Mouse (Mus musculus): ENCODE measurements around the gene Bag3. TPM values are rescaled to one million over a fixed set of nuclear protein-coding genes. Genes with fewer than 3 reads are reported as not detected.
A peak's percentile ranks its signal among the peaks of the same experiment; 100 is the strongest.

Bag3 gene
- polyA plus RNA-seq, 1 experiment from 2014 or later = 3.6 TPM

GRCm38 (mm10) chr7:128524641-128525040 lies 1.2 kb downstream of the Bag3 start:
- Histone ChIP-seq H3K9ac (no peak overlapping the region), H3K27me3 (peaks cover 41% of the 10 kb centered on the region), H3K4me1 (replicated peaks) (peaks cover 31% of the 10 kb centered on the region), H3K27ac (replicated peaks) (no peak overlapping the region), H3K4me2 (peak overlapping the region; percentile 62), H3K36me3 (no peaks in the 10 kb centered on the region), H3K9me3 (no peaks in the 10 kb centered on the region), H3K4me3 (peak overlapping the region; percentile 44)
- 87% methylated on average over 3 of the region's 3 CpGs for WGBS
- no peak for ATAC-seq (ENCODE audit: low read depth)

- no peak overlapping the region for H3K4me2 ChIP-seq
- H3K4me3 ChIP-seq = no peak overlapping the region
- H3K4me1 ChIP-seq (replicated peaks) = peaks cover 51% of the 10 kb centered on the region
- WGBS = 86% methylated on average over 6 of the region's 6 CpGs
- no peak for ATAC-seq (ENCODE audit: low read depth)
- no peak overlapping the region for H3K9ac ChIP-seq
- no peak overlapping the region for H3K27ac ChIP-seq (replicated peaks)
- H3K36me3 ChIP-seq = no peaks in the 10 kb centered on the region
- H3K27me3 ChIP-seq = peaks cover 39% of the 10 kb centered on the region
- H3K9me3 ChIP-seq = no peaks in the 10 kb centered on the region
Measured at GRCm38 (mm10) chr7:128526611-128527010, 3.2 kb downstream of the Bag3 start.

DNA sequence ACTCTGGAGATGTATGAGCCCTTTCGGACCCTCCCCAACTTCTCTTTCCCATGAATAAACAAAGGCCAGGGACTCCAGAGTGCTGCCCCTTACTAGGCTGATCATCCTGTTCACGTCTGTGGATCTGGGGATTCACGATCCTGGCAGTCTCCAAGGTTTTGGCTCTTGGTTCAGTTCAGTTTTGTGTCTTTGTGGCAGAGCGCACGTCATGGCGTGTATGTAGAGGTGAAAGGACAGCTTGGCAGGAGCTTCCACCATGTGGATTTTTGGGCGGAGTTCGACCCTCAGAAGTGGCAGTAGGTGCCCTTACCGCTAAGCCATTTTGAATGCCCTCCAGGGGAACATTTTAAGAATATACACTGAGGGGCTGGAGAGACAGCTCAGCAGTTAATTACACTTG lies 5.2 kb downstream of the Bag3 start:
- Histone ChIP-seq H3K27ac (replicated peaks) (peak overlapping the region; percentile 66; the same call in 1 of the 2 replicates), H3K9me3 (no peaks in the 10 kb centered on the region), H3K9ac (no peak overlapping the region), H3K36me3 (no peaks in the 10 kb centered on the region), H3K4me1 (replicated peaks) (peaks cover 63% of the 10 kb centered on the region), H3K27me3 (peaks cover 19% of the 10 kb centered on the region), H3K4me3 (no peak overlapping the region), H3K4me2 (no peak overlapping the region)
- no peak for ATAC-seq (ENCODE audit: low read depth)
- 77% methylated on average over 9 of the region's 9 CpGs for WGBS

- H3K9me3 ChIP-seq = no peaks in the 10 kb centered on the region
- H3K4me2 ChIP-seq = no peak overlapping the region
- WGBS = 53% methylated on average over 6 of the region's 6 CpGs
- peaks cover 13% of the 10 kb centered on the region for H3K27me3 ChIP-seq
- H3K27ac ChIP-seq (replicated peaks) = peak overlapping the region; percentile 66; the same call in 1 of the 2 replicates
- no peaks in the 10 kb centered on the region for H3K36me3 ChIP-seq
- peaks cover 61% of the 10 kb centered on the region for H3K4me1 ChIP-seq (replicated peaks)
- no peak overlapping the region for H3K4me3 ChIP-seq
- no peak overlapping the region for H3K9ac ChIP-seq
- ATAC-seq (ENCODE audit: low read depth) = no peak
Measured at GRCm38 (mm10) chr7:128529126-128529525, 5.7 kb downstream of the Bag3 start.

DNA sequence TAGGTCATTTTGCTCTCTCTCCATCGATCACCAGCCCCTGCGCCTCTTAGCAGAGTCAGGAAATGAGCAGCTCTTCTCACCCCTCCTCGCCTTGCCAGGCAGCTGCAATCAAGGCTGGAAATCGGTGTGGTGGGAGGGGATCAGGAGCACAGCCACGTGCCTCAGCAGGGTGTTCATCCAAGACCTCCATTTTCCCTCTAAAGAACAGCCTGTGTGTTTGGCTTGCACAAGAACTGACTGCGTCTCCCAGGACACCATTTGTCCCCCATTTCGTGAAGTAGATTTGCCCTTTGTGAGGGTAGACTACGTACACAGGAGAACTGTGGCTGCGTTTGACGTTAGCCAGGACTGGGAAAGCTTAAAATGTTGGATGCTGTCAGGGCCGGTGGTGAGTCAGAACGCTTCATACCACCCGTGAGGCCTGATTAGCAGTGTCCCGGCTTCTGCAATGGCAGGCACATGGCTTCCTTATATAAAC lies 6.2 kb downstream of the Bag3 start:
- Histone ChIP-seq H3K9ac (no peak overlapping the region), H3K4me1 (replicated peaks) (peaks cover 60% of the 10 kb centered on the region), H3K36me3 (no peaks in the 10 kb centered on the region), H3K27ac (replicated peaks) (peak overlapping the region; percentile 66), H3K4me3 (no peak overlapping the region), H3K4me2 (no peak overlapping the region), H3K27me3 (peaks cover 9% of the 10 kb centered on the region), H3K9me3 (no peaks in the 10 kb centered on the region)
- WGBS = 24% methylated on average over 14 of the region's 14 CpGs
- peak; percentile 52 for ATAC-seq (ENCODE audit: low read depth)

DNA sequence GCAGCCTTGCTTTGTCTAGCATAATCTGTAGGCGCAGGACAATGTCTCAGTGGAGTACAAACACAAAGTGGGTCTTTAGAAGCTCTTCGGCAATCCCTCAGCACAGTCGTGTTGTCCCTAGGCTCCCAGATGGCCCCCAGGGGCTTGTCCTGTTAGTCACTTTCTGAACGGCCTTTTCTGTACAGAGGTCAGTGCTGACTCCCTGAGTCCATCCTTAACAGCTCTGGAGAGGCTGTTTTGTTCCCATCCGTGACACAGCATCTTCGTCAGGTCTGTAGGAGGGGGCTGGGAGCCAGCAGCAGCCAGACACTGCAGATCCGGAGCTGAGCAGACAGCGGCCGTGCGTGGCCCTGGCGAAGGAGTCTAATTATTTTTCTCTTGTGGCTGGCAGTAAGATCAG lies 7.6 kb downstream of the Bag3 start:
- Histone ChIP-seq H3K4me3 (no peak overlapping the region), H3K4me1 (replicated peaks) (peaks cover 75% of the 10 kb centered on the region), H3K9ac (peak overlapping the region; percentile 47; the same call in 1 of the 2 replicates), H3K27me3 (peaks cover 4% of the 10 kb centered on the region; the same call in 1 of the 2 replicates), H3K27ac (replicated peaks) (peak overlapping the region; percentile 65), H3K36me3 (no peaks in the 10 kb centered on the region), H3K9me3 (no peaks in the 10 kb centered on the region), H3K4me2 (peak overlapping the region; percentile 31)
- ATAC-seq (ENCODE audit: low read depth) = peak; percentile 72; the same call in 1 of the 2 replicates
- 17% methylated on average over 11 of the region's 11 CpGs for WGBS

- H3K4me1 ChIP-seq (replicated peaks) = peaks cover 78% of the 10 kb centered on the region
- H3K4me3 ChIP-seq = no peak overlapping the region
- 72% methylated on average over 6 of the region's 6 CpGs for WGBS
- peaks cover 4% of the 10 kb centered on the region; the same call in 1 of the 2 replicates for H3K27me3 ChIP-seq
- no peaks in the 10 kb centered on the region for H3K36me3 ChIP-seq
- 0 out of 2 replicates have a peak overlapping the region, but pooled peaks have one; percentile 42 for H3K27ac ChIP-seq (replicated peaks)
- H3K9ac ChIP-seq = no peak overlapping the region
- no peak for ATAC-seq (ENCODE audit: low read depth)
- H3K4me2 ChIP-seq = no peak overlapping the region
- H3K9me3 ChIP-seq = no peaks in the 10 kb centered on the region
Measured at GRCm38 (mm10) chr7:128531929-128532328, 8.5 kb downstream of the Bag3 start.

- Histone ChIP-seq H3K4me3 (no peak overlapping the region), H3K9me3 (no peaks in the 10 kb centered on the region), H3K27me3 (peaks cover 4% of the 10 kb centered on the region; the same call in 1 of the 2 replicates), H3K27ac (replicated peaks) (peak overlapping the region; percentile 43; the same call in 1 of the 2 replicates), H3K4me1 (replicated peaks) (peaks cover 78% of the 10 kb centered on the region), H3K9ac (no peak overlapping the region), H3K36me3 (no peaks in the 10 kb centered on the region), H3K4me2 (no peak overlapping the region)
- 79% methylated on average over 6 of the region's 6 CpGs for WGBS
- no peak for ATAC-seq (ENCODE audit: low read depth)
Measured at GRCm38 (mm10) chr7:128532441-128533166, 9.2 kb downstream of the Bag3 start.

GRCm38 (mm10) chr7:128534984-128535491 lies 11.6 kb downstream of the Bag3 start:
- Histone ChIP-seq H3K4me1 (replicated peaks) (peaks cover 59% of the 10 kb centered on the region), H3K36me3 (no peaks in the 10 kb centered on the region), H3K27me3 (peaks cover 10% of the 10 kb centered on the region; the same call in 1 of the 2 replicates), H3K27ac (replicated peaks) (peak overlapping the region; percentile 49), H3K4me2 (no peak overlapping the region), H3K9me3 (no peaks in the 10 kb centered on the region), H3K9ac (no peak overlapping the region), H3K4me3 (no peak overlapping the region)
- ATAC-seq (ENCODE audit: low read depth) = no peak
- 49% methylated on average over 5 of the region's 5 CpGs for WGBS

DNA sequence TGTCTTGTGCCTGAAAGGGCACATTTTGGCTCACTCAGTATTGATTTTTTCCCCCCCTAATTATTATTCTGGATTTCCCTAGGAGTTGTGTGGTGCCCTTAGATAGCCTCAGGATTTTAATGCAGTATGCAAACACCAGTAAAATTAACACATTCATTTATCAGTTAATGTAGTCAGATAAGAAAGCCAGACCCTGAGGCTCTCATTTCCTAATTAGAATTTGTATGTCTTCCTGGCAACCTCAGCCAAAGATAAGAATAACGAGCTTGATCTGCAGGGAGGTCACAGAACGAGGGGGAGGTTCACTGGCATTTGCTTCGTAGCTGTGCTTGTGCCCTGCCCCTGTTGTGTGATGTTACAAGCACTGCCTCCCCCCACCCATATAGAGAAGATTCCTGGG lies 12.7 kb downstream of the Bag3 start:
- Histone ChIP-seq H3K4me1 (replicated peaks) (peaks cover 50% of the 10 kb centered on the region), H3K36me3 (no peaks in the 10 kb centered on the region), H3K9me3 (no peaks in the 10 kb centered on the region), H3K27me3 (peaks cover 6% of the 10 kb centered on the region; the same call in 1 of the 2 replicates), H3K27ac (replicated peaks) (no peak overlapping the region), H3K4me2 (no peak overlapping the region), H3K9ac (no peak overlapping the region), H3K4me3 (no peak overlapping the region)
- 24% methylated on average over 3 of the region's 3 CpGs for WGBS
- no peak for ATAC-seq (ENCODE audit: low read depth)

DNA sequence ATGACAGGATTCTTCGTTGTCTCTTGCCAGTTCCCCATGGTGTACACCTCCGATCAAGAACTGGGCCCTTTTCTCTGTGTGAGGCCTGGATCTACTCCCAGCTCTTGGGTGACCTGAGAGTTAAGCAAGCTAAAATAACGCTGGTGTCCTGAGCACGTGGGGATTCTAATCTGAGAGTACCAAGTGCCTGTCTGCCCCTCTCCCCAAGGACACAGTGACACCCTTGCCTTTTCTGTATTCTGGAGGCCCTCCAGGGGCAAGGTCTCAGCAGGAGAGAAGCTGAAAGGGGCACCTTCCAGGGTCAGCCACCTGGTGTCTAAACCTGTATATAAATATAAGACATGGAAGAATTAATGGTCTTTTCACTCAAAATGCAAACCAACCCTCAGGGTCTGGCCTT lies 14.3 kb downstream of the Bag3 start:
- Histone ChIP-seq H3K4me2 (no peak overlapping the region), H3K27me3 (peaks cover 6% of the 10 kb centered on the region; the same call in 1 of the 2 replicates), H3K4me3 (no peak overlapping the region), H3K9me3 (no peaks in the 10 kb centered on the region), H3K4me1 (replicated peaks) (peaks cover 41% of the 10 kb centered on the region), H3K36me3 (no peaks in the 10 kb centered on the region), H3K9ac (no peak overlapping the region), H3K27ac (replicated peaks) (no peak overlapping the region)
- 85% methylated on average over 4 of the region's 4 CpGs for WGBS
- ATAC-seq (ENCODE audit: low read depth) = no peak

GRCm38 (mm10) chr7:128538196-128538595 lies 14.8 kb downstream of the Bag3 start:
- no peak overlapping the region for H3K9ac ChIP-seq
- no peak for ATAC-seq (ENCODE audit: low read depth)
- no peaks in the 10 kb centered on the region for H3K9me3 ChIP-seq
- H3K27ac ChIP-seq (replicated peaks) = no peak overlapping the region
- H3K27me3 ChIP-seq = peaks cover 6% of the 10 kb centered on the region; the same call in 1 of the 2 replicates
- no peak overlapping the region for H3K4me3 ChIP-seq
- H3K4me2 ChIP-seq = no peak overlapping the region
- peaks cover 36% of the 10 kb centered on the region for H3K4me1 ChIP-seq (replicated peaks)
- H3K36me3 ChIP-seq = no peaks in the 10 kb centered on the region
- WGBS = 66% methylated on average over 4 of the region's 4 CpGs
